Mouse (Mus musculus) midbrain, embryonic 11.5 days (tissue): Measurements from ENCODE around the gene Lct. TPM values are rescaled to one million over a fixed set of nuclear protein-coding genes. Genes with fewer than 3 reads are reported as not detected.

Experiments used
- ATAC-seq: fragments of 200-750 bp; cut with Nextera tagmentation; 2 replicates; pipeline ENCODE4 v1.8.0; 2017; ENCODE audit warnings: moderate TSS enrichment, moderate library complexity; ENCODE audit not compliant: low FRiP score
- DNase-seq: peaks from one replicate; pipeline ENCODE4 v3.0.0; 2015; ENCODE audit warnings: low spot score; ENCODE audit errors: missing footprints
- H3K27ac ChIP-seq: fragments of 300-500 bp; sonication (generic); 2 replicates; pipeline ENCODE4 v1.5.1; 2014; ENCODE audit warnings: low read depth, low read length
- H3K27me3 ChIP-seq: fragments of 300-500 bp; sonication (generic); 2 replicates; pipeline ENCODE4 v1.6.1; 2014; ENCODE audit warnings: mild to moderate bottlenecking, low read length, moderate library complexity, mixed read lengths; ENCODE audit not compliant: control insufficient read depth, insufficient read depth
- H3K36me3 ChIP-seq: fragments of 300-500 bp; sonication (generic); 2 replicates; pipeline ENCODE4 v1.6.1; 2014; ENCODE audit warnings: mild to moderate bottlenecking, low read length, moderate library complexity, mixed read lengths; ENCODE audit not compliant: control insufficient read depth, insufficient read depth
- H3K4me1 ChIP-seq: fragments of 300-500 bp; sonication (generic); 2 replicates; pipeline ENCODE4 v1.6.1; 2014; ENCODE audit warnings: low read length; ENCODE audit not compliant: control insufficient read depth, insufficient read depth
- H3K4me2 ChIP-seq: fragments of 300-500 bp; sonication (generic); 2 replicates; pipeline ENCODE4 v1.6.1; 2014; ENCODE audit warnings: mild to moderate bottlenecking, moderate library complexity
- H3K4me3 ChIP-seq: fragments of 300-500 bp; sonication (generic); 2 replicates; pipeline ENCODE4 v1.5.1; 2014; ENCODE audit warnings: low read depth, low read length
- H3K9ac ChIP-seq: fragments of 300-500 bp; sonication (generic); 2 replicates; pipeline ENCODE4 v1.6.1; 2014; ENCODE audit warnings: low read length
- H3K9me3 ChIP-seq: fragments of 300-500 bp; sonication (generic); 2 replicates; pipeline ENCODE4 v1.6.1; 2016; ENCODE audit warnings: low read length; ENCODE audit not compliant: control insufficient read depth
- WGBS: fragments of 180-500 bp; shearing (Covaris S2); extraction: QIAGEN DNeasy Blood & Tissue Kit; methylation state at CpG from one replicate; pipeline ENCODE4 v1.1.7; 2014; 5-methylcytosine and 5-hydroxymethylcytosine counted together
- polyA plus RNA-seq: library from polyadenylated mRNA; unstranded; fragments of >200 nt; fragmentation: Nextera tagmentation; extraction: Ambion mirVana; gene quantifications from 2 replicates; pipeline ENCODE4 v1.2.1, GENCODE M21; 2014

Lct gene
- polyA plus RNA-seq, 1 experiment from 2014 or later: 0.40 TPM

GRCm38 (mm10) chr1:128235181-128235580 is 92.9 kb downstream of the Lct start:
- 90% methylated on average over 4 of the region's 4 CpGs for WGBS
- peaks cover 5% of the 10 kb centered on the region for H3K36me3 ChIP-seq
- H3K4me2 ChIP-seq: no peak overlapping the region
- no peak for DNase-seq
- ATAC-seq: no peak
- no peaks in the 10 kb centered on the region for H3K9me3 ChIP-seq
- H3K27me3 ChIP-seq: no peaks in the 10 kb centered on the region
- no peak overlapping the region for H3K27ac ChIP-seq
- no peak overlapping the region for H3K4me3 ChIP-seq
- H3K4me1 ChIP-seq: no peaks in the 10 kb centered on the region
- no peak overlapping the region for H3K9ac ChIP-seq

Other genes starting within 250 kb of the Lct start
- 14.0 and 15.2 TPM in 2 replicates for gene Zranb3, start 225.3 kb downstream of the Lct start, polyA plus RNA-seq
- 96.9 and 97.1 TPM in 2 replicates for gene R3hdm1, start 225.0 kb downstream of the Lct start, polyA plus RNA-seq
- gene Ubxn4, start 84.4 kb downstream of the Lct start, polyA plus RNA-seq: 70.1 and 71.1 TPM in 2 replicates
- gene Mcm6, start 31.3 kb upstream of the Lct start, polyA plus RNA-seq: 315 and 320 TPM in 2 replicates
- gene Dars, start 89.0 kb upstream of the Lct start, polyA plus RNA-seq: 126 and 148 TPM in 2 replicates